Mouse (Mus musculus): ENCODE measurements around the gene St3gal3.

- no peak for TF ChIP-seq CTCF (IDR thresholded peaks at IDR 0.05; ENCODE audit: low read depth)
- TF ChIP-seq EP300 (IDR thresholded peaks at IDR 0.05; ENCODE audit: low read depth) = no peak
Observed at GRCm38 (mm10) chr4:117975820-117976219, 158.9 kb downstream of the St3gal3 start.
